Mouse (Mus musculus) ovary, adult 18-20 months (tissue): ENCODE results near the gene Mpig6b.

Experiments used
- DNase-seq: peaks from one replicate; pipeline ENCODE4 v3.0.0; 2022; ENCODE audit warnings: low spot score, mixed read lengths

Gene Mpig6b

GRCm38 (mm10) chr17:35085208-35085865, 19.4 kb upstream of the Mpig6b start, which contains the start of gene Ly6g6f:
Gene Ly6g6f, minus strand, starts transcription at chr17:35085610.
- no peak for DNase-seq

- DNase-seq = no peak
These were observed 18.0 kb upstream of the Mpig6b start for GRCm38 (mm10) chr17:35083929-35084497.

- DNase-seq = no peak
These were observed 17.0 kb upstream of the Mpig6b start for GRCm38 (mm10) chr17:35082841-35083576.

- DNase-seq = no peak
These were observed 14.7 kb upstream of the Mpig6b start for GRCm38 (mm10) chr17:35080710-35081109.

GRCm38 (mm10) chr17:35080248-35080647, 14.3 kb upstream of the Mpig6b start:
- no peak for DNase-seq

GRCm38 (mm10) chr17:35079778-35080177, 13.8 kb upstream of the Mpig6b start:
- peak; percentile 38 for DNase-seq

- peak; percentile 32 for DNase-seq
These were observed 11.8 kb upstream of the Mpig6b start, which contains the start of gene Ly6g6d for GRCm38 (mm10) chr17:35077786-35078233. Gene Ly6g6d, minus strand, starts transcription at chr17:35078065.

- no peak for DNase-seq
These were observed 11.3 kb upstream of the Mpig6b start for GRCm38 (mm10) chr17:35077285-35077684.

GRCm38 (mm10) chr17:35076507-35077176, 10.7 kb upstream of the Mpig6b start, which contains the start of gene Ly6g6e:
Gene Ly6g6e, plus strand, starts transcription at chr17:35076902.
- DNase-seq = no peak

GRCm38 (mm10) chr17:35074097-35074496, 8.1 kb upstream of the Mpig6b start:
- no peak for DNase-seq

GRCm38 (mm10) chr17:35071454-35071853, 5.5 kb upstream of the Mpig6b start:
- DNase-seq = no peak

GRCm38 (mm10) chr17:35070556-35071229, 4.7 kb upstream of the Mpig6b start:
- no peak for DNase-seq

- no peak for DNase-seq
These were observed 2.4 kb upstream of the Mpig6b start for GRCm38 (mm10) chr17:35068213-35068914.

- peak; percentile 47 for DNase-seq
These were observed 735 bp downstream of the Mpig6b start, which contains the start of gene Ly6g6c for GRCm38 (mm10) chr17:35064951-35065947. Gene Ly6g6c, plus strand, starts transcription at chr17:35065388.

- no peak for DNase-seq
These were observed 1.6 kb downstream of the Mpig6b start for GRCm38 (mm10) chr17:35064378-35064877.

- no peak for DNase-seq
These were observed 2.5 kb downstream of the Mpig6b start for GRCm38 (mm10) chr17:35063466-35063865.

- no peak for DNase-seq
These were observed 4.7 kb downstream of the Mpig6b start for GRCm38 (mm10) chr17:35061299-35061698.

- no peak for DNase-seq
These were observed 5.2 kb downstream of the Mpig6b start for GRCm38 (mm10) chr17:35060737-35061297.

GRCm38 (mm10) chr17:35060071-35060470, 5.9 kb downstream of the Mpig6b start:
- DNase-seq = no peak
